Mouse (Mus musculus) kidney, postnatal 36 days (tissue): ENCODE measurements at regions not wholly inside any gene's neighbourhood (a gene's known extent, or its start where the extent isn't known, plus 50 kb on each side); places are given as distances from the start of the nearest gene placed in this dataset.

ENCODE experiments used
- DNase-seq, 2 experiments: peaks; one replicate each; pipeline ENCODE4 v3.0.0; 2021 to 2022; ENCODE audit warnings: mixed read lengths in 2 of 2

DNA sequence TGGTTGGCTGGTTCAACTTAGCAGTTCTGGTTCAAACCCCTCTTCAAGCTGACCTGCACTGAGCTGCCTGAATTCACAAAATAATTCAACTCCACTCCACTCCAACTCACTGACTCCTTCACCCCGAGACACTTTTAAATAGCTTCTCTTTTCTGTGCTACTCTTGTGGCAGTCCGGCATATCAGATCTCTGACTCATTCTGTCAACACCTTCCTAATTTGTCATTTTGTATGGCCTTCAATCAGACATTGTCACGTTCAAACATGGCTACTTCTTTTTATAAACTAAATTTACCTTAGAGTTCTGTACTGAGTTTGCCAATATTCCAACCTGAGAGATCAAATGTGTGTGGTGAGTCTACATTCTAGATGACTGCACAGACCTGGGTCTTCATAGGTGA lies 579.1 kb downstream of the Slitrk1 start:
- no peak for DNase-seq

DNA sequence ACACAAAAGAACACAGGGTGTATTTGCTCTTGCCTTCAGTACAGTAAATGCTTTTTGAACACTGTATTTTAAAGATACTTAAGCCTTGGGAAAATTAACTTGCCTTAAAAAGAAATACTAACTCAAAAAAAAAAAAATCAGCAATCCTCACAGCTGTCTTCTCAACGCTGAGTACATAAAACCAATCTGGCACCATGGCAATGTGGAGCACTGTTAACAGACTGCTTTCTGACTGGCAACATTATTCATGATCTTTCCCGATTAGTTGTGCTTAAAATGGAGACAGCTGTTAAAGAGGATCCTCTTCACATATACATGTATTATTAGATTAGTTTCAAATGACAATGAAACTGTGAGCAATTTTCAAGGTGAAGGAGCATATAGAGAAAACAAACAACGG lies 587.5 kb downstream of the Slitrk1 start:
- no peak for DNase-seq

GRCm38 (mm10) chr14:108323364-108324037 lies 590.5 kb downstream of the Slitrk1 start:
- DNase-seq = no peak

DNA sequence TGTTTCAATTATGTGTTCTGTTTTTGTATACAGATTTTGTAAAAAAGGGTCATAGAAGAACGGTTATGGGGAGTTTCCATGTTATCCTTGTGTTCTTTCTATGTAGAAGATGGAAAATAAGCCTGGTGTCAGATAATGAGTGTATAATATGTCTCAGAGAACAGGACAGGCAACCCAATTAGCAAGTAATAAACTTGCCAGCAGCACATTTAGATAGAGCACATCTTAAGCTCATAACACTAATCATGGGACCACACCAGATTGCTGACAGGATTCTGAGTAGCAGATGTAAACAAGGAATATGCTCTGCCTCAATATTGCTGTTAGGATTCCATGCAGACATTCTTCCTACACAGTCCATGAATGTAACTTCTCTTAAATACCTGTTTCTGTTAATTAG lies 606.3 kb downstream of the Slitrk1 start:
- no peak for DNase-seq

GRCm38 (mm10) chr14:108279630-108280029 lies 634.3 kb downstream of the Slitrk1 start:
- no peak for DNase-seq

GRCm38 (mm10) chr14:108261083-108261482 lies 652.9 kb downstream of the Slitrk1 start:
- DNase-seq = no peak

GRCm38 (mm10) chr14:108247365-108247764 lies 666.6 kb downstream of the Slitrk1 start:
- DNase-seq = no peak

- no peak for DNase-seq
Observed at GRCm38 (mm10) chr14:108225483-108226124, 688.4 kb downstream of the Slitrk1 start.

GRCm38 (mm10) chr14:108209246-108209645 lies 704.7 kb downstream of the Slitrk1 start:
- no peak for DNase-seq

- DNase-seq = no peak
Observed at GRCm38 (mm10) chr14:108199133-108199532, 714.8 kb downstream of the Slitrk1 start.

DNA sequence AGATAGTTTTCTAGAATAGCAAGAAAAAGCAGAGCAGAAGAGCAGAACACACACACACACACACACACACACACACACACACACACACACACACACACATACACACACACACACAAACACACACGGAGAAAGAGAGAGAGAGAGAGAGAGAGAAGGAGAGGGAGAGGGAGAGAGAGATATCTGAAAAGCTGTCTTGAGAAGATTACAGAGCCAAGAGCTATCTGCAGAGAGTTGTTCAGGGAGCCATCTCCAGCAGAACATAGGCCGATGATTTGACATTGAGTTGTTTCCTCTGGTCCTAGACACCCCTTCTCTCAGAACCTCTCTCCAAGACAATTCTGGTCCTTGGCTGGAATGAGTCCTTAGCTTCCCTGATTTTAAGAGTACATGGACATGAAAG lies 733.0 kb downstream of the Slitrk1 start:
- DNase-seq = no peak

DNA sequence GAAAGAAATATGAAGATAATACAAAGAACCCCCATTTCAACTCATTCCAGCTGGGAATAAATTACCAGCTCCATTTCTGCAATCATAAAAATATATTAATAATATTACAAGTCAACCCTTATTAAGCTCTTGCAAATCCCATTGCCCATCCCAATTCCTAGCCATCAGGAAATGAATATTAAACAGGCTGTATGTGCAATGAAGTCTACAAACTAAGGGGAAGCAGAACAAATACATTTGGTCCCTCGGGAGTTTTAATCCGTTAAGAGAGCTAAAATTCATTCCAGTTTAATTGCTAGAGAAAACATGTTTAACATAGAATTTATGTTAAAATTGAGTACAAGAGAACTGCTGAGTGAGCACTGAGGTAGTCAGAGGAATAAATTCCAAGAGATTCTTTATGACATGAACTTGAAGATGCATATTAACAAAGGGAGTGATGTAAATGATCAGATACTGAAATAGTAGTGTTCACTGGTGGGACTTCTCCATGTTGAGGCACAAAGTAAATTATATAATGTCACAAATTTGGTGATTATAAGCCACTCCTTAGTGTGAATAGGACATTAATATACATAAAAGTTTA lies 738.6 kb downstream of the Slitrk1 start:
- no peak for DNase-seq

DNA sequence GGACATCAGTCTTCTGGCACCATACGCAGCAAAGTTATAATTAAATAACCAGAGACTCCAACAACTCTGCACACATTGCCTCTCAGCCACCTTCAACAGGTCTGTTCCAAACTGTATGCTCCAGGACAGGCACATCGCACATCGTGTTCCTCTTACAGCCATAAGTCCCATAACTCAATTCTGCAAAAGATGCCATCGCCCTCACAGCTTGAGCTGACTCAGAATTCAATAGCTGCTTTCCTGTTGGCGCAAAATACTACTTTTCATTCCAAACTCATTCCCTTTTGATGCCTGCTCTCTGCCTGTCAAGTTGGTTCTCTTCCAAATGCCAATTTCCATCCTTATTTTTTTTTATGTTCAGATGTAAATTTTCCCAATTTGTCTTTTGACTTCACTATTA lies 761.0 kb downstream of the Slitrk1 start:
- no peak for DNase-seq

- DNase-seq = no peak
Observed at GRCm38 (mm10) chr14:108123147-108123546, 790.8 kb downstream of the Slitrk1 start.

- DNase-seq = no peak
Observed at GRCm38 (mm10) chr14:108105009-108105408, 808.9 kb downstream of the Slitrk1 start.

GRCm38 (mm10) chr14:108090965-108091364 lies 823.0 kb downstream of the Slitrk1 start:
- DNase-seq = peak in 1 of 2 experiments; percentile 3

DNA sequence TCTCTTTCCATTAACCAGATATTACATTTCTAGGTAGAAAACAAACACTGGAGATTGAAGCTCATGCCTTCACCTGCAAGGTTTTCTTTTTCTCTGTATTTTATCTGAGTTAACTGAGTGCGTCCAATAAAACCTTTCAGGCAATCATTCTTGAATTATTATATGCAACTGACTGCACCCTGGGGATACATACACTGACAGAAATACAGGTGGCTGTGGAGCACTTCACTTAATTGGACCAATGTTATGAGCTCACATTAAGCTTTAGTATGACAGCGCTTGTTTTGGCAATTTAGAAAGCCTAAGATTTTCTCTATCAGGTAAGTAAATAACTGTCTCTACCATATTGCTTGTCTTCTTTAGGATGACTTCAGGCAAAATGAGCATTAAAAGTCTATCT lies 864.0 kb downstream of the Slitrk1 start:
- DNase-seq = no peak

- no peak for DNase-seq
Observed at GRCm38 (mm10) chr14:108035959-108036358, 878.0 kb downstream of the Slitrk1 start.

DNA sequence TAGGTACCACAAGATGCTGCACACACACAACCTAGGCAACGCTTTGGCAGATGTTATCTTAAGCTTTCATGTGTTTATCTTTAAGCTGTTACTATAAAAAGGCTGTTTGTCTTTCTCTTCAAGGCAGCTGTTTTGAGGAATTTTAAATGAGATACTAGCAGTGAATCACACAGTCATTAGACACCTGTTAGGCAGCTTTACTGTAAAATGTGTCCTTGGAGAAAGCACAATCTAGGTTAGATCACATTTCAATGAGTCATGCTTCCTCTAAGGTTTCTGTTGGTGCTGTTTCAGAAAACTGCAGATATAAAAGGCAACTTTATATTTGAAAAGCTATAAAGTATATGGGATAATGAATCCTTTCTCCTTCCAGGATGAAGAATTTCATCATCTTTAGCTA lies 879.8 kb downstream of the Slitrk1 start:
- no peak for DNase-seq

GRCm38 (mm10) chr14:108022551-108022950 lies 891.4 kb downstream of the Slitrk1 start:
- no peak for DNase-seq

GRCm38 (mm10) chr14:108022066-108022465 lies 891.9 kb downstream of the Slitrk1 start:
- DNase-seq = no peak

- no peak for DNase-seq
Observed at GRCm38 (mm10) chr14:108021331-108021730, 892.6 kb downstream of the Slitrk1 start.

DNA sequence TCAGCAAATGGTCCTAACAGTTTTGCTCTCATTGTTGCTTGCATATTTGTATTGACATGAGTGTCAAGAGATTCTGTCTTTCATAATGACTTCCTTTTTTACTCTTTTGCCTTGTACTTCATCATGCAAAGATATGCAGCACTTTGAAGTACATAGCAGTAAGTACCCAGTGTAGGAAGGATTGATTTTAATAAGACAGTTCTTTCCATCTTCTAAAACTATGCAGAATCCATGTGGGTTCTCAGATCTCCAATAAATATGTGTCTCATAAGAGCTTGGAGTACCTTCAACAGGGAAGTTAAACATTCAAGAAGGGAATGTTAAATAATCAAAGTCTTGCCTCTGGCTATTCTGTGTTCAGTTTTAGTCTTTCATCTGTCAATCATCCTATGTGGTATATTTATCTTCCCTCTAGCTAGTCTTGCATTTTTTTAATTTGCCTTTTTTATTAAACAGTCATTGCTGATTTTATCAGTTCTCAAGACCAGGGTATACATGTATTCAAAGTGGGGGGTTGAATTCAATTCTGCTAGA lies 926.1 kb downstream of the Slitrk1 start:
- no peak for DNase-seq

GRCm38 (mm10) chr14:107978141-107978540 lies 935.8 kb downstream of the Slitrk1 start:
- DNase-seq = no peak
